Mouse (Mus musculus): Measurements from ENCODE around the gene Tspan31.

Tspan31 gene

GRCm38 (mm10) chr10:127070190-127071121 is at the start of gene Tspan31:
Gene Tspan31, minus strand, starts transcription at chr10:127070264.
- peak; percentile 96 for DNase-seq

GRCm38 (mm10) chr10:127119229-127119628 is 49.2 kb upstream of the Tspan31 start:
- no peak for DNase-seq

GRCm38 (mm10) chr10:127118470-127118869 is 48.4 kb upstream of the Tspan31 start:
- DNase-seq: no peak

DNA sequence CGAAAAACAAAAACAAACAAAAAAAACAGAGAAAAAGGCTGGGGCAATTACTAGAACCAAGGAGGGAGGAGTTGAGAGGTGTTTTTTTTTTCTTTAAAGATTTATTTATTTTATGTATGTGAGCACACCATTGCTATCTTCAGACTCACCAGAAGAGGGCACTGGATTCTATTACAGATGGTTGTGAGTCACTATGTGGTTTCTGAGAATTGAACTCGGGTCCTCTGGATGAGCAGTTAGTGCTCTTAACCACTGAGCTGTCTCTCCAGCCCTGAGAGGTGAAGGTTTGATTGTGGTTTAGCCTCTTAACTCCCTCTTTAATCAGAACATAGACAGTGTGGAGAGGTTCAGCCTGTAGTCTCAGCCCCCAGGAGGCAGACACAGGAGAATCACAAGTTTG is 45.0 kb upstream of the Tspan31 start:
- no peak for DNase-seq

DNA sequence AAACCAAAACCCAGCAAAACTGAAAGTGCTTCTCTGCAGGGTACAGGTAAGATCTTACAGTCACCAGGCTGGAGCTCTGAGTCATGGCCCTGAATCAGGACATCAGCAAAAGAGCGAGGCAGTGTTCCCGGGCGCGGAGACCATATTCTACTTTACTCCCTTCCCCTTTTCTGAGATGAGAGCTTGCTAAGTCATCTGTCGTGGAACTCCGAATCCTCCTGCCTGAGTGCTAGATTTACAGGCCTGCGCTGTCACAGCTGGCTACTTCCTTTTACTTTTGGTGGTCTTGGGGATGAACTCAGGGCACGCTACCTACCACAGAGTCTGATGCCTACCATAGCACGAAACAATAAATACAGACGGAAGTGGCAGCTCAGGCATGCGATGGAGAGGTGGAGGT is 44.3 kb upstream of the Tspan31 start:
- DNase-seq: no peak

DNA sequence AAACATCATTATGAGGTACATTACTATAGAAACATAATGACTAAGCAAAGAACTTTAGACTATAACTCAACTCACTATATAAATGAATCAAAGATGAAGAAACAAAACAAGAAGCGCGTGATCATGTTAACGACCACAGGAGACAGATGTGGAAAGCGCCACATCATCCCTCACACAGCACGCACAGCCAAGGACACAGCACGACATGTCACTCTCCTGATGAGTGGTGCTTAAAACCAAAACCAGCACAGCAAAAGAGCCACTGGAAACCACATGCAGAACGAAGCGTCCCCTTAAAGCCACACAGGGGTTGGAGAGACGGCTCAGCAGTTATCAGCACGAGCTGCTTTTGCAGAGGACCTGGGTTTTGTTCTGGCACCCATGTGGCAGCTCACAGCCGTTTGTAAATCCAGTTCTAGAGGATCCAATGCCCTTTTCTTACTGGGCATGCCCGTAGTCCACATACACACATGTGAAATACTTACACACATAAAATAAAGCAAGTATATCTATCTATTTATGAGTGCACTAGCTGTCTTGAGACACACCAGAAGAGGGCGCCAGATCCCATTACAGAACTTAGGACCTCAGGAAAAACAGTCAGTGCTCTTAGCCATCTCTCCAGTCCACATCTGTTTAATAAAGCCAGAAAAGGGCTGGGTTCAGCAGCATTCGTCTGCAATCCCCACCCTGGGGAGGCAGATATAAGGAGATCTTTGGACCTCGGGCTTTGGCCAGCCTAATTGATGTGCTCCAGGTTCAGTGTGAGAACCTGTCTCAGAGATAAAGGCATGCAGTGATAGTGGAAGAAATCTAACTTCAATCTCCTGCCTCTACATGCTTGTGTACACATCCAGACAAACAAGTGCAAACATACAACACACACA is 41.2 kb upstream of the Tspan31 start:
- DNase-seq: no peak

DNA sequence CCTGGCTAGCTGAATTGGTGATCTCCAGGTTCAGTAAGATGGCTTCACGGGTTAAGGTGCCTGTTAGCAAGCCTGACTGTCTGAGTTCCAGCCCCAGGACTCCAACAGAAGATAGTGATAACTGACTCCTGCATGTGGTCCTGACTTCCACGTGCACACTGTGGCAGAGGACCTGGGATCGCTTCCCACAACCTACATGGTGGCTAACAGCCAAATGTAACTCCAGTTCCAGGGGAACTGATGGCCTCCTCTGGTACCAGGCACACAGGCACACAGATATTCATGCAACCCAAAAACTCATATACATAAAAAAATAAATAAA is 38.2 kb upstream of the Tspan31 start:
- no peak for DNase-seq

- no peak for DNase-seq
These were observed 37.6 kb upstream of the Tspan31 start for GRCm38 (mm10) chr10:127107563-127108261.

DNA sequence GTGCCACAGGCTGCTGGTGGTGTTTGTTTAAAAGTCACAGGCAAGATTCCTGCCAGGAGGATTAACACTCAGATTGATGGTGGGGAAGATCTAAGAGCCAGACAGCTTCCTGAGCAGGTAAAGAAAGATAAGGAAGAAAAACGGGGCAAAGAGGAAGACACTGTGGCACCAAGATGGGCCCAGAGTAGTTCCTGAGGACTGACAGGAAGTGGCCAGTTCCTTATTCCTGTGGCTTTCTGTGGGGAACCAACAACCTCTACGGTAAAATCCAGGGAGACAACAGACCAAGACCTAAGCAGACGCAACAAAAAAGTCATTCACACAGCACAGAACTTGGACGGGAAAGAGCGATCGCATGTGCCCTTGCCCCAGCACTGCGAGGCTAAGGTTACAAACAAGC is 33.6 kb upstream of the Tspan31 start:
- DNase-seq: no peak

GRCm38 (mm10) chr10:127101151-127101550 is 31.1 kb upstream of the Tspan31 start:
- no peak for DNase-seq

DNA sequence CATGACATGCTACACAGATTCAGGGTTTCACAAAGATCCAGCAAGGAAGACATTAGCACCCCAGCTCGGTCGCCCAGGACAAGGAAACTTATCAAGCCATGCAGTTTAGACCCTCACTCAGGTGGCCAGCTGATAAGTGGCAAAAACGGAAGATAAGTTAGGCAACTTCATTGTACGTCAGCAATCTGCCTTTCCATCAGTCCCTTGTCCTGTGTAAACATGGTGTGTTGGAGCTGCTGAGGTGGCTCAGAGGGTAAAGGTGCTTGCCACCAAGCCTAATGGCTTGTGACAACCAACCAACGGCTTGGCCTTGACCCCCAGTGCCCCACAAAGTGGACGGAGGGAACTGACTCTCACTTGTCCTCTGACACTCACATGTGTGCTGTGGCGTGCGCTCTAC is 30.4 kb upstream of the Tspan31 start:
- no peak for DNase-seq

- no peak for DNase-seq
These were observed 29.8 kb upstream of the Tspan31 start for GRCm38 (mm10) chr10:127099868-127100267.

- no peak for DNase-seq
These were observed 29.1 kb upstream of the Tspan31 start for GRCm38 (mm10) chr10:127099191-127099590.

DNA sequence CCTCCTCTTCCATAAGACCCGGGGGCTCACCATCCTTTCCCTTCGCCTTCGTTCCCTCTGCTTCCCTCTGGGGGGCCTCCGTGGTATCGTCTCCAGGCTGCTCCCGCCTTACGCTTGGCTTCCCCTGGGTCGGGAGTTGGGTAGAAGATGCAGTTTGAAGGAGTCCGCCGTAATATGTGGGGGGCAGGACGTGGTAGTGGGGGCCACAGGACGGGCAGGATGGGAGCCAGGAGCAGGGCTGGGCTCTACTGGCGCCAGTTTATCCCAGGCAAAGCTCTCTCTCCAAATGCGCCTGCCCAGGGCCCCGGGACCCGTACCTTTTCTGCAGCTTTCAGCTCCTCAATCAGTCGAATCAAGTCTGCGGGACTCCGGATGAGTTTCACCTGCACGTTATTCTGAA is 28.4 kb upstream of the Tspan31 start:
- DNase-seq: no peak

GRCm38 (mm10) chr10:127094382-127094802 is 24.3 kb upstream of the Tspan31 start:
- DNase-seq: no peak

- no peak for DNase-seq
These were observed 22.7 kb upstream of the Tspan31 start for GRCm38 (mm10) chr10:127092742-127093141.

- no peak for DNase-seq
These were observed 21.7 kb upstream of the Tspan31 start for GRCm38 (mm10) chr10:127091507-127092396.

DNA sequence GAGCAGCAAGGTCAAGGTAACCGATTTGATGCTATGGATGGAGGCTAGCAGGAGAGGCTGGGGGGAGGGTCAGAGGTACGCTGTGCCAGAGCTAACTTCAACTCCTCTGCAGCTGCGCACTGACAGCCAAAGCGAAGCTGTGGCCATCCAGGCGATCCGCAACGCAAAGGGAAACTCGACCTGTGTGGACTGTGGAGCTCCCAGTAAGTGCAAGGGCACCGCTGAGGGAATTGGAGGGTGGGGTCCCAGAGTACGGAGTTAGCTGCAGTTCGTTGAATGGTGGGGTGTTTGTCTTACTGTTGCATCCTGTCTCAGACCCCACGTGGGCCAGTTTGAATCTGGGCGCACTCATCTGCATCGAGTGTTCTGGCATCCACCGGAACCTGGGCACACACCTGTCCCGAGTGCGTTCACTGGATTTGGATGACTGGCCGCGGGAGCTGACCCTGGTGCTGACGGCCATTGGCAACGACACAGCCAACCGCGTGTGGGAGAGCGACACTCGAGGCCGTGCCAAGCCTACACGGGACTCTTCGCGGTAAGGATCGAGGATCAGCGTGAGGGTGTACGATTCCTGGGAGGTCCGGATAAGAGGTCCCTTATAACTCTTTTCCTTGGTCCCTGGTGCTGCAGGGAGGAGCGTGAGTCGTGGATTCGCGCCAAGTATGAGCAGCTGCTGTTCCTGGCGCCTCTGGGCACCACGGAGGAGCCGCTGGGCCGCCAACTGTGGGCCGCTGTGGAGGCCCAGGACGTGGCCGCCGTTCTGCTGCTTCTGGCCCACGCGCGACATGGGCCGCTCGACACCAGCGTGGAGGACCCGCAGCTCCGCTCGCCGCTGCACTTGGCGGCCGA is 20.7 kb upstream of the Tspan31 start:
- peak; percentile 65 for DNase-seq

DNA sequence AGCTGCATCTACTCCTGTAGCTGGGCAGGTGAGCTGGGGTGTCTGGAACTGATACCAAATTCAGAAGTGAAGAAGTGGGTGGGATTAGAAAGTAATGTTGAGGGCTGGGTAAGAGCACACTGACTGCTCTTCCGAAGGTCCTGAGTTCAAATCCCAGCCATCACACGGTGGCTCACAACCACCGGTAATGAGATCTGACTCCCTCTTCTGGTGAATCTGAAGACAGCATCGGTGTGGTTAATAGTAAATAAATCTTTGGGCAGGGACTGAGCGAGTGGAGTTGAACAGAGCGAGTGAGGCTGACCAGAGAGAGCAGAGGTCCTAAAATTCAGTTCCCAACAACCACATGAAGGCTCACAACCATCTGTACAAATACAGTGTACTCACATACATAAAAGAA is 15.6 kb upstream of the Tspan31 start:
- no peak for DNase-seq

- DNase-seq: no peak
These were observed 15.0 kb upstream of the Tspan31 start for GRCm38 (mm10) chr10:127085052-127085451.

GRCm38 (mm10) chr10:127083915-127084306 is 13.8 kb upstream of the Tspan31 start:
- no peak for DNase-seq
